Mouse (Mus musculus) induced T-regulatory cell, adult 2 months (primary cell): ENCODE results near the gene Sfmbt1.
"Not testable (repeated sequence)": the region's sequence is repeated elsewhere in the genome, so short reads cannot be mapped to it uniquely, and the experiment has no call there.

Experiments
- DNase-seq: peaks from one replicate; pipeline ENCODE4 v3.0.0-alpha.2; 2012; ENCODE audit warnings: low read depth

Sfmbt1 gene

GRCm38 (mm10) chr14:30716953-30717285, 2.3 kb downstream of the Sfmbt1 start:
- DNase-seq = peak; percentile 60

GRCm38 (mm10) chr14:30718696-30719095, 4.0 kb downstream of the Sfmbt1 start:
- not testable (repeated sequence) for DNase-seq

- no peak for DNase-seq
These were observed 4.9 kb downstream of the Sfmbt1 start for GRCm38 (mm10) chr14:30719514-30719913.

- DNase-seq = no peak
These were observed 7.2 kb downstream of the Sfmbt1 start for GRCm38 (mm10) chr14:30721850-30722249.

- no peak for DNase-seq
These were observed 7.8 kb downstream of the Sfmbt1 start for GRCm38 (mm10) chr14:30722406-30722805.

GRCm38 (mm10) chr14:30731896-30732295, 17.2 kb downstream of the Sfmbt1 start:
- DNase-seq = no peak

GRCm38 (mm10) chr14:30734665-30735064, 20.0 kb downstream of the Sfmbt1 start:
- no peak for DNase-seq

- no peak for DNase-seq
These were observed 21.2 kb downstream of the Sfmbt1 start for GRCm38 (mm10) chr14:30735810-30736209.

GRCm38 (mm10) chr14:30736413-30736812, 21.8 kb downstream of the Sfmbt1 start:
- DNase-seq = no peak

- no peak for DNase-seq
These were observed 29.2 kb downstream of the Sfmbt1 start for GRCm38 (mm10) chr14:30743891-30744290.

GRCm38 (mm10) chr14:30746160-30746559, 31.5 kb downstream of the Sfmbt1 start:
- DNase-seq = no peak

GRCm38 (mm10) chr14:30757239-30757638, 42.6 kb downstream of the Sfmbt1 start:
- DNase-seq = no peak

- DNase-seq = no peak
These were observed 46.6 kb downstream of the Sfmbt1 start for GRCm38 (mm10) chr14:30761211-30761610.

GRCm38 (mm10) chr14:30762131-30762903, 47.7 kb downstream of the Sfmbt1 start:
- no peak for DNase-seq

- no peak for DNase-seq
These were observed 48.4 kb downstream of the Sfmbt1 start for GRCm38 (mm10) chr14:30762904-30763568.

- no peak for DNase-seq
These were observed 70.0 kb downstream of the Sfmbt1 start for GRCm38 (mm10) chr14:30784614-30785013.

GRCm38 (mm10) chr14:30789471-30789870, 74.8 kb downstream of the Sfmbt1 start:
- no peak for DNase-seq

GRCm38 (mm10) chr14:30792871-30793270, 78.2 kb downstream of the Sfmbt1 start:
- no peak for DNase-seq

GRCm38 (mm10) chr14:30801756-30802155, 87.1 kb downstream of the Sfmbt1 start:
- DNase-seq = no peak

- DNase-seq = no peak
These were observed 106.5 kb downstream of the Sfmbt1 start for GRCm38 (mm10) chr14:30821136-30821535.

- peak; percentile 8 for DNase-seq
These were observed 109.9 kb downstream of the Sfmbt1 start for GRCm38 (mm10) chr14:30824456-30824995.

GRCm38 (mm10) chr14:30825021-30825475, 110.4 kb downstream of the Sfmbt1 start:
- no peak for DNase-seq

GRCm38 (mm10) chr14:30825476-30826131, 111.0 kb downstream of the Sfmbt1 start, which contains the start of gene Tmem110:
TSS of gene Tmem110 (plus strand) at chr14:30825590.
- DNase-seq = peak; percentile 91
